Mouse (Mus musculus) lung, postnatal 0 days (tissue): ENCODE measurements around the gene Olfr901.

Source experiments
- CTCF ChIP-seq: IDR thresholded peaks from 2 replicates; pipeline ENCODE4 v1.5.1; 2016; ENCODE audit warnings: antibody characterized with exemption, mild to moderate bottlenecking
- EP300 ChIP-seq: IDR thresholded peaks from 2 replicates; pipeline ENCODE4 v1.6.1; 2016; ENCODE audit warnings: antibody characterized with exemption, mild to moderate bottlenecking, control low read depth

DNA sequence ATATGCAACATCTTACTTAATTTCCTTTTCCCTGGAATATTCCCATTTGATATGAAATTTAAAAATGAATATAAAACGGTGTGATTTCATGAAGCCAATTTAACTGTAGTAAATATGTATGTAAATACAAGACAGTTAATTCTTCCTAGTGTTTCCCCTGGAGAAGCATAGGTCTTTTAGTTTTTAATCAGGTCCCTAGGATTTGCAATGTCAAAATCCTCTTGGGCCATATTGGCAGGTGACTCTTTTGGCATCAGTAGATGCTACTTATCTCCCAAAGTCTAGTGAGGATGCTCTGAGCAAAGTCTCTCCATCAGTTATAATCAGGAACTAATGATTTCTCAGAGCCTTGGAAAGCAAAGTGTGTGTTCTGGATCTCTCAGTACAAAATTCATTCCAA, at the start of gene Olfr901:
- no peak for TF ChIP-seq CTCF
- no peak for TF ChIP-seq EP300
